Mouse (Mus musculus): ENCODE results near the gene Eif2b4. TPM values are rescaled to one million over a fixed set of nuclear protein-coding genes. Genes with fewer than 3 reads are reported as not detected.

Eif2b4 gene
- polyA plus RNA-seq, 1 experiment from 2014 or later = 52.3 TPM

GRCm38 (mm10) chr5:31198616-31199320, 5.5 kb upstream of the Eif2b4 start:
- no peak for ATAC-seq (ENCODE audit: extremely low read depth, insufficient number of reproducible peaks, low FRiP score, low TSS enrichment)
- no peak overlapping the region for H3K27ac ChIP-seq (replicated peaks)
- peaks cover 34% of the 10 kb centered on the region for H3K4me1 ChIP-seq
- peaks cover 79% of the 10 kb centered on the region for H3K36me3 ChIP-seq
- no peaks in the 10 kb centered on the region for H3K27me3 ChIP-seq (replicated peaks)
- no peak overlapping the region for H3K9ac ChIP-seq
- H3K4me3 ChIP-seq = no peak overlapping the region
- H3K9me3 ChIP-seq = peaks cover 4% of the 10 kb centered on the region
- H3K4me2 ChIP-seq = no peak overlapping the region
- WGBS = 79% methylated on average over 5 of the region's 5 CpGs

- WGBS = 76% methylated on average over 9 of the region's 9 CpGs
- 0 out of 2 replicates have a peak overlapping the region, but pooled peaks have one; percentile 15 for H3K27ac ChIP-seq (replicated peaks)
- ATAC-seq (ENCODE audit: extremely low read depth, insufficient number of reproducible peaks, low FRiP score, low TSS enrichment) = no peak
- H3K4me1 ChIP-seq = peaks cover 34% of the 10 kb centered on the region
- H3K36me3 ChIP-seq = peaks cover 73% of the 10 kb centered on the region
- no peak overlapping the region for H3K4me3 ChIP-seq
- H3K9me3 ChIP-seq = peaks cover 4% of the 10 kb centered on the region
- no peak overlapping the region for H3K9ac ChIP-seq
- H3K27me3 ChIP-seq (replicated peaks) = no peaks in the 10 kb centered on the region
- no peak overlapping the region for H3K4me2 ChIP-seq
These were observed 4.9 kb upstream of the Eif2b4 start for GRCm38 (mm10) chr5:31198170-31198569.

GRCm38 (mm10) chr5:31197072-31197471, 3.8 kb upstream of the Eif2b4 start:
- ATAC-seq (ENCODE audit: extremely low read depth, insufficient number of reproducible peaks, low FRiP score, low TSS enrichment) = no peak
- no peak overlapping the region for H3K27ac ChIP-seq (replicated peaks)
- 92% methylated on average over 12 of the region's 12 CpGs for WGBS
- no peak overlapping the region for H3K4me2 ChIP-seq
- peaks cover 4% of the 10 kb centered on the region for H3K9me3 ChIP-seq
- H3K36me3 ChIP-seq = peaks cover 64% of the 10 kb centered on the region
- no peak overlapping the region for H3K4me3 ChIP-seq
- no peaks in the 10 kb centered on the region for H3K27me3 ChIP-seq (replicated peaks)
- H3K4me1 ChIP-seq = peaks cover 29% of the 10 kb centered on the region
- H3K9ac ChIP-seq = no peak overlapping the region

GRCm38 (mm10) chr5:31196207-31196606, 3.0 kb upstream of the Eif2b4 start:
- ATAC-seq (ENCODE audit: extremely low read depth, insufficient number of reproducible peaks, low FRiP score, low TSS enrichment) = no peak
- no peak overlapping the region for H3K4me2 ChIP-seq
- peaks cover 4% of the 10 kb centered on the region for H3K9me3 ChIP-seq
- peaks cover 35% of the 10 kb centered on the region for H3K4me1 ChIP-seq
- WGBS = 89% methylated on average over 10 of the region's 10 CpGs
- H3K9ac ChIP-seq = no peak overlapping the region
- no peaks in the 10 kb centered on the region for H3K27me3 ChIP-seq (replicated peaks)
- no peak overlapping the region for H3K4me3 ChIP-seq
- H3K36me3 ChIP-seq = peaks cover 68% of the 10 kb centered on the region
- H3K27ac ChIP-seq (replicated peaks) = no peak overlapping the region

GRCm38 (mm10) chr5:31195671-31196070, 2.4 kb upstream of the Eif2b4 start:
- Histone ChIP-seq H3K4me1 (peaks cover 31% of the 10 kb centered on the region), H3K9ac (no peak overlapping the region), H3K27ac (replicated peaks) (no peak overlapping the region), H3K9me3 (peaks cover 4% of the 10 kb centered on the region), H3K27me3 (replicated peaks) (no peaks in the 10 kb centered on the region), H3K36me3 (peaks cover 74% of the 10 kb centered on the region), H3K4me2 (no peak overlapping the region), H3K4me3 (no peak overlapping the region)
- no peak for ATAC-seq (ENCODE audit: extremely low read depth, insufficient number of reproducible peaks, low FRiP score, low TSS enrichment)
- 92% methylated on average over 4 of the region's 4 CpGs for WGBS

- H3K27ac ChIP-seq (replicated peaks) = no peak overlapping the region
- peak overlapping the region; percentile 80 for H3K4me2 ChIP-seq
- no peaks in the 10 kb centered on the region for H3K27me3 ChIP-seq (replicated peaks)
- ATAC-seq (ENCODE audit: extremely low read depth, insufficient number of reproducible peaks, low FRiP score, low TSS enrichment) = no peak
- H3K4me1 ChIP-seq = peaks cover 23% of the 10 kb centered on the region
- H3K4me3 ChIP-seq = peak overlapping the region; percentile 75
- H3K36me3 ChIP-seq = peaks cover 74% of the 10 kb centered on the region
- 88% methylated on average over 16 of the region's 16 CpGs for WGBS
- H3K9ac ChIP-seq = peak overlapping the region; percentile 94
- no peaks in the 10 kb centered on the region for H3K9me3 ChIP-seq
These were observed 1.6 kb upstream of the Eif2b4 start for GRCm38 (mm10) chr5:31194486-31195485.

GRCm38 (mm10) chr5:31193631-31194281, 526 bp upstream of the Eif2b4 start:
- H3K36me3 ChIP-seq = peaks cover 74% of the 10 kb centered on the region
- no peak for ATAC-seq (ENCODE audit: extremely low read depth, insufficient number of reproducible peaks, low FRiP score, low TSS enrichment)
- WGBS = 8% methylated on average over 25 of the region's 25 CpGs

GRCm38 (mm10) chr5:31192045-31192938, 938 bp downstream of the Eif2b4 start:
- Histone ChIP-seq H3K9me3 (no peaks in the 10 kb centered on the region), H3K9ac (peak overlapping the region; percentile 94), H3K4me2 (peak overlapping the region; percentile 80), H3K27me3 (replicated peaks) (no peaks in the 10 kb centered on the region), H3K4me1 (peaks cover 23% of the 10 kb centered on the region), H3K27ac (replicated peaks) (peak overlapping the region; percentile 83), H3K4me3 (peak overlapping the region; percentile 75), H3K36me3 (peaks cover 74% of the 10 kb centered on the region)
- ATAC-seq (ENCODE audit: extremely low read depth, insufficient number of reproducible peaks, low FRiP score, low TSS enrichment) = peak; percentile 53
- 12% methylated on average over 42 of the region's 42 CpGs for WGBS

More at GRCm38 (mm10) chr5:31193631-31194281, 526 bp upstream of the Eif2b4 start:
- Histone ChIP-seq H3K4me2 (peak overlapping the region; percentile 80), H3K9me3 (no peaks in the 10 kb centered on the region), H3K9ac (peak overlapping the region; percentile 94), H3K4me1 (peaks cover 23% of the 10 kb centered on the region), H3K27me3 (replicated peaks) (no peaks in the 10 kb centered on the region), H3K4me3 (peak overlapping the region; percentile 75), H3K27ac (replicated peaks) (peak overlapping the region; percentile 83)

GRCm38 (mm10) chr5:31190201-31190600, 3.0 kb downstream of the Eif2b4 start:
- Histone ChIP-seq H3K4me2 (no peak overlapping the region), H3K9ac (no peak overlapping the region), H3K36me3 (peaks cover 64% of the 10 kb centered on the region), H3K9me3 (no peaks in the 10 kb centered on the region), H3K4me1 (peaks cover 23% of the 10 kb centered on the region), H3K27ac (replicated peaks) (no peak overlapping the region), H3K4me3 (no peak overlapping the region), H3K27me3 (replicated peaks) (no peaks in the 10 kb centered on the region)
- no peak for ATAC-seq (ENCODE audit: extremely low read depth, insufficient number of reproducible peaks, low FRiP score, low TSS enrichment)
- 85% methylated on average over 9 of the region's 9 CpGs for WGBS

- Histone ChIP-seq H3K9me3 (no peaks in the 10 kb centered on the region), H3K9ac (no peak overlapping the region), H3K4me2 (no peak overlapping the region), H3K4me3 (no peak overlapping the region), H3K27ac (replicated peaks) (no peak overlapping the region), H3K27me3 (replicated peaks) (no peaks in the 10 kb centered on the region), H3K4me1 (peaks cover 12% of the 10 kb centered on the region), H3K36me3 (peaks cover 55% of the 10 kb centered on the region)
- ATAC-seq (ENCODE audit: extremely low read depth, insufficient number of reproducible peaks, low FRiP score, low TSS enrichment) = no peak
- WGBS = 73% methylated on average over 4 of the region's 4 CpGs
These were observed 4.9 kb downstream of the Eif2b4 start for GRCm38 (mm10) chr5:31188223-31188840.
